Comparison of ENCODE assay signal across 8 mouse cellular contexts in the genomic region with DNA sequence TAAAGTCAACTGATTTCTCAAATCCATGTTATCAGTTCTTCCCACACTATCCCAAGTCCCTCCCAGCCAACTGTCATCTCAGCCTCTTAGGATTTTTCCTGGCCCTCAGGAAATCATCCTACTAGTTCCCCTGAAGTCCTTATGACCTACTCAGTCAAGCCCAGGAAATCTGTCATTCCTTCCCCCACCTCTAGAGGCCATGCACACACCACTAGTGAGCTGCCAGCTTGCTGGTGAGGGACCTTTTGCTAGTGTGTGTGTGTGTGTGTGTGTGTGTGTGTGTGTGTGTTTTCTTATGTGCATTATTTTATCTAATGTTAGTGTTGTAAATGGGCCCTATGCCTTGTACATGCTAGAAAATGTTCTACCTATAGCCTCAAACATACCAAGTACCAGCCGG. TPM values are rescaled to one million over a fixed set of nuclear protein-coding genes. Genes with fewer than 3 reads are reported as not detected.
A peak's percentile ranks its signal among the peaks of the same experiment; 100 is the strongest.
DNase-seq lines count a peak whose midpoint lies in the region; ATAC-seq and TF ChIP-seq lines count a peak whose summit lies in the region.

No protein-coding gene starts in this region.

- no peaks in the 10 kb centered on the region for H3K9me3 ChIP-seq in hindbrain, embryonic 11.5 days (ENCODE audit: control insufficient read depth, low read length)
- no peaks in the 10 kb centered on the region for H3K9me3 ChIP-seq in hindbrain, embryonic 14.5 days (ENCODE audit: control insufficient read depth, low read length)

- no peak overlapping the region for H3K9ac ChIP-seq in hindbrain, embryonic 11.5 days (ENCODE audit: low read depth, low read length)
- no peak overlapping the region for H3K9ac ChIP-seq in hindbrain, embryonic 14.5 days

- intact Hi-C loops in heart, postnatal 10 days (cut with DNase I) = loop anchor here (2.0 to 5.0 kb wide), 2 partner anchors 80 to 165 kb away; no protein-coding TSS in a partner anchor

- 100% methylated on average over 1 of the region's 1 CpGs for WGBS in hindbrain, embryonic 11.5 days
- 95% methylated on average over 1 of the region's 1 CpGs for WGBS in hindbrain, embryonic 14.5 days

- no peaks in the 10 kb centered on the region for H3K36me3 ChIP-seq in hindbrain, embryonic 11.5 days (ENCODE audit: control insufficient read depth, insufficient read depth, low read length)
- no peaks in the 10 kb centered on the region for H3K36me3 ChIP-seq in hindbrain, embryonic 14.5 days (replicated peaks; ENCODE audit: control insufficient read depth, insufficient read depth)
- peaks cover 7% of the 10 kb centered on the region for H3K36me3 ChIP-seq in C2C12 (ENCODE audit: control insufficient read depth, insufficient read depth)

- no peak overlapping the region for H3K27ac ChIP-seq in hindbrain, embryonic 11.5 days (ENCODE audit: low read depth, low read length)
- H3K27ac ChIP-seq in hindbrain, embryonic 14.5 days = no peak overlapping the region

- no peak for ATAC-seq in hindbrain, embryonic 11.5 days (ENCODE audit: low FRiP score)
- ATAC-seq in hindbrain, embryonic 14.5 days (ENCODE audit: low FRiP score) = no peak
- ATAC-seq in frontal cortex, adult (ENCODE audit: low TSS enrichment) = no peak

- no peak overlapping the region for H3ac ChIP-seq in C2C12 (ENCODE audit: control insufficient read depth, insufficient read length, low read depth)

- no peak overlapping the region for H3K4me2 ChIP-seq in hindbrain, embryonic 11.5 days (replicated peaks; ENCODE audit: low read depth, low read length)
- H3K4me2 ChIP-seq in hindbrain, embryonic 14.5 days (replicated peaks) = no peak overlapping the region

- peaks cover 10% of the 10 kb centered on the region for H3K4me1 ChIP-seq in hindbrain, embryonic 11.5 days (replicated peaks; ENCODE audit: control insufficient read depth, insufficient read depth, low read length)
- H3K4me1 ChIP-seq in hindbrain, embryonic 14.5 days (replicated peaks; ENCODE audit: control insufficient read depth, insufficient read depth, low read length) = peaks cover 25% of the 10 kb centered on the region

- no peak overlapping the region for H3K4me3 ChIP-seq in hindbrain, embryonic 11.5 days (ENCODE audit: low read depth, low read length)
- H3K4me3 ChIP-seq in hindbrain, embryonic 14.5 days (replicated peaks; ENCODE audit: low read length) = no peak overlapping the region
- no peak overlapping the region for H3K4me3 ChIP-seq in C2C12 (ENCODE audit: insufficient read depth, poor library complexity, severe bottlenecking)

- H3K79me2 ChIP-seq in C2C12 (ENCODE audit: control insufficient read depth, insufficient read depth) = peaks cover 31% of the 10 kb centered on the region

- peaks cover 3% of the 10 kb centered on the region for H3K79me3 ChIP-seq in C2C12 (ENCODE audit: low read depth)

- peak; percentile 37 for DNase-seq in hindbrain, embryonic 11.5 days (ENCODE audit: low spot score)
- no peak for DNase-seq in hindbrain, embryonic 14.5 days (ENCODE audit: low spot score)
- peak; percentile 80 for DNase-seq in MN1 (ENCODE audit: low spot score)
- DNase-seq in heart, postnatal 10 days = peak; percentile 58 to 76
- DNase-seq in lung, postnatal 25 days (ENCODE audit: low spot score) = peak; percentile 45
- peak; percentile 75 for DNase-seq in thymus, postnatal 14 days

- no peaks in the 10 kb centered on the region for H3K27me3 ChIP-seq in hindbrain, embryonic 11.5 days (ENCODE audit: control insufficient read depth, insufficient read depth, low read length)
- no peaks in the 10 kb centered on the region for H3K27me3 ChIP-seq in hindbrain, embryonic 14.5 days (ENCODE audit: control insufficient read depth, insufficient read depth, low read length)
- no peaks in the 10 kb centered on the region for H3K27me3 ChIP-seq in C2C12 (ENCODE audit: control insufficient read depth, insufficient read depth, insufficient read length)

- TF ChIP-seq CTCF in C2C12 (IDR thresholded peaks at IDR 0.05; ENCODE audit: control insufficient read depth, insufficient read depth, insufficient read length) = peak; percentile 62

TF ChIP-seq in C2C12, 6 proteins besides CTCF, POLR2A, EP300 and RAD21:
- no peak for TF ChIP-seq CEBPB (IDR thresholded peaks at IDR 0.05; ENCODE audit: low read depth)
- no peak for TF ChIP-seq MYOG (IDR thresholded peaks at IDR 0.05; ENCODE audit: control insufficient read depth, extremely low read depth, insufficient read length)
- TF ChIP-seq MYOD1 (IDR thresholded peaks at IDR 0.05; ENCODE audit: control insufficient read depth, insufficient read length, low read depth) = no peak
- TF ChIP-seq FOSL1 (IDR thresholded peaks at IDR 0.05; ENCODE audit: insufficient read depth, low read length, poor library complexity, severe bottlenecking) = no peak
- TF ChIP-seq MAX (IDR thresholded peaks at IDR 0.05) = no peak
- TF ChIP-seq USF1 (IDR thresholded peaks at IDR 0.05; ENCODE audit: low read depth) = no peak
TF ChIP-seq in C2C12: peak in this region for 0.

RNA-seq across cellular contexts. Expression of a gene that starts 2.3 kb away (rescaled TPM):
- 98.3 and 107 TPM in 2 replicates for polyA plus RNA-seq in hindbrain, embryonic 11.5 days (2014; fragmentation: Nextera tagmentation; extraction: Ambion mirVana)
- polyA plus RNA-seq in hindbrain, embryonic 14.5 days (2014; fragmentation: Nextera tagmentation; extraction: Ambion mirVana) = 11.8 and 11.9 TPM in 2 replicates
- polyA plus RNA-seq in C2C12 (2012; fragmentation: generic; extraction: Trizol) = 25.4 TPM
- total RNA-seq in heart, postnatal 10 days (2021) = 1 to 10 TPM in 1 of 2 experiments, under 1 TPM in 1; 0.45 to 2.1 TPM

RNA-seq across cellular contexts. Expression of a gene that starts 4.9 kb away (rescaled TPM):
- polyA plus RNA-seq in hindbrain, embryonic 11.5 days (2014; fragmentation: Nextera tagmentation; extraction: Ambion mirVana) = 67.1 and 70.9 TPM in 2 replicates
- polyA plus RNA-seq in hindbrain, embryonic 14.5 days (2014; fragmentation: Nextera tagmentation; extraction: Ambion mirVana) = 24.5 and 25.9 TPM in 2 replicates
- polyA plus RNA-seq in C2C12 (2012; fragmentation: generic; extraction: Trizol) = 41.1 TPM
- 1 to 10 TPM; 3.4 to 7.1 TPM for total RNA-seq in heart, postnatal 10 days (2021)

RNA-seq across cellular contexts. Expression of a gene that starts 16.2 kb away (rescaled TPM):
- 149 and 154 TPM in 2 replicates for polyA plus RNA-seq in hindbrain, embryonic 11.5 days (2014; fragmentation: Nextera tagmentation; extraction: Ambion mirVana)
- polyA plus RNA-seq in hindbrain, embryonic 14.5 days (2014; fragmentation: Nextera tagmentation; extraction: Ambion mirVana) = 128 and 136 TPM in 2 replicates
- 46.0 TPM for polyA plus RNA-seq in C2C12 (2012; fragmentation: generic; extraction: Trizol)
- total RNA-seq in heart, postnatal 10 days (2021) = 10 to 100 TPM; 48.9 TPM

RNA-seq across cellular contexts. Expression of a gene that starts 17.1 kb away (rescaled TPM):
- polyA plus RNA-seq in hindbrain, embryonic 11.5 days (2014; fragmentation: Nextera tagmentation; extraction: Ambion mirVana) = 11.4 and 11.9 TPM in 2 replicates
- polyA plus RNA-seq in hindbrain, embryonic 14.5 days (2014; fragmentation: Nextera tagmentation; extraction: Ambion mirVana) = 47.5 and 49.2 TPM in 2 replicates
- polyA plus RNA-seq in C2C12 (2012; fragmentation: generic; extraction: Trizol) = 5.6 TPM
- 1 to 10 TPM; 1.6 to 2.2 TPM for total RNA-seq in heart, postnatal 10 days (2021)

RNA-seq across cellular contexts. Expression of a gene that starts 19.7 kb away (rescaled TPM):
- 0.31 and 1.0 TPM in 2 replicates for polyA plus RNA-seq in hindbrain, embryonic 11.5 days (2014; fragmentation: Nextera tagmentation; extraction: Ambion mirVana)
- 3.6 and 3.7 TPM in 2 replicates for polyA plus RNA-seq in hindbrain, embryonic 14.5 days (2014; fragmentation: Nextera tagmentation; extraction: Ambion mirVana)
- 0.18 TPM for polyA plus RNA-seq in C2C12 (2012; fragmentation: generic; extraction: Trizol)
- total RNA-seq in heart, postnatal 10 days (2021) = under 1 TPM; 0.10 to 0.17 TPM
